Mouse (Mus musculus) left cerebral cortex, postnatal 14 days (tissue): ENCODE data around the gene Msh2. TPM values are rescaled to one million over a fixed set of nuclear protein-coding genes. Genes with fewer than 3 reads are reported as not detected.

ENCODE experiments used
- total RNA-seq, 2 experiments: library from RNA; stranded (reverse); gene quantifications; 2 replicates each; pipeline ENCODE4 v1.2.3; 2021

Gene Msh2
- total RNA-seq, 2 experiments from 2014 or later: 29.8 to 31.2 TPM

Other genes starting within 250 kb of the Msh2 start
- gene Stpg4, start 244.6 kb upstream of the Msh2 start, total RNA-seq: not detected
- gene Calm2, start 225.4 kb upstream of the Msh2 start, total RNA-seq: 1,000 to 10,000 TPM; 2,367 to 2,382 TPM
- gene Epcam, start 36.4 kb upstream of the Msh2 start, total RNA-seq: under 1 TPM; 0.20 to 0.57 TPM
- gene Kcnk12, start 125.7 kb downstream of the Msh2 start, total RNA-seq: 10 to 100 TPM; 29.9 to 35.0 TPM
- gene Rpl36-ps4, start 248.6 kb downstream of the Msh2 start, total RNA-seq: not detected